Mouse (Mus musculus): Measurements from ENCODE around the gene Thumpd3.
A peak's percentile ranks its signal among the peaks of the same experiment; 100 is the strongest.

Thumpd3 gene

GRCm38 (mm10) chr6:113037946-113038734, 7.9 kb upstream of the Thumpd3 start:
- DNase-seq, result peak; percentile 79

- no peak for DNase-seq
These were observed 7.3 kb upstream of the Thumpd3 start for GRCm38 (mm10) chr6:113038735-113039058.

GRCm38 (mm10) chr6:113040319-113040718, 5.7 kb upstream of the Thumpd3 start:
- no peak for DNase-seq

GRCm38 (mm10) chr6:113041215-113041990, 4.6 kb upstream of the Thumpd3 start:
- no peak for DNase-seq

DNA sequence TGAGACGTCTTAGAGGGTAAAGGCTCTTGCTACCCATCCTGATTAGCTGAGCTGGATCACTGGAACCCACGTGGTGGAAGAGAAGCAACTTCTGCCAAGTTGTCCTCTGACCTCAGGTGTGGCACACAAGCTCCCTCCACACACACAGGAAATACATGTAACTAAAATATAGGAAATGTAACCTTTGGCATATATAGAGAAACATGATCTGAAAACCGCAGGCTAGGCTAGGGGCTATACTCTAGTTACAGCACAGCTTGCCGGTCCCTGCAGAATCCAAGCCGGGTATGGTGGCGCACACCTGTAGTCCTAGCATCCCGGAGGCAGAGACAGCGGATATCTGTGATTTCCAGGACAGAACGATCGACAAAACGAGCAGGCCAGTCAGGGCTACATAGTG, 450 bp upstream of the Thumpd3 start:
- no peak for DNase-seq

DNA sequence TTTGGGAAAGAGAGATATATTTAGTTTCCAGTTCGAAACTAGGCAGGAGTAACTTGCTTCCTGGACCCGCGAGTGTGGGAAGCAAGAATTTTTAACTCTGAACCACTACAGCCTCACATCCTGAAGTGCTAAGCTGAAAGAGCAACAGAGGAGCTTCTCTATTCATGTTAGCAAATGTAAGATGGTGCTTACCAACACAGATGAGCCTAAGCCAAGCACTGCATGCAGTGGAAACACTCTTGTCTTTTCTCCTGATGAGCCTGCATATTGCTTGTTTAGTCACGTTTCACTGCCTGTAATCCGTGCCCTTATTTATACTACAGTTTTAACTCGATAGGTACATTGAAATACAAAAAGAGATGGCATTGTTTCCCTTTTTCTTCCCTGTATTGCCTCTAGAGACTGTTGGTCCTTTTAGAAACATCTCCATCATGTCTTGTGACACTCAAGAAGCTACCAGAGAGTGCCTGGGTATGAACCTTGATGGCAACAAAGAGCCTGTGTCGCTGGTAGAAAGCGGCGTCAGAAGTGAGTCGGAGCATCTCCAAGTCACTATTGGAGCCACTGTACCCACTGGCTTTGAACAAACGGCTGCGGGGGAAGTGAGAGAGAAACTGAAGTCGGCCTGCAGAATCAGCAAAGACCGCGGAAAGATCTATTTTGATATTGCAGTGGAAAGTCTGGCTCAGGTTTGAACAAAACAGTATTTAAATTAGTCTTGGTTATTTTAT, 1.2 kb downstream of the Thumpd3 start:
- DNase-seq, result no peak

GRCm38 (mm10) chr6:113048371-113048770, 2.3 kb downstream of the Thumpd3 start:
- no peak for DNase-seq

GRCm38 (mm10) chr6:113049159-113049558, 3.1 kb downstream of the Thumpd3 start:
- no peak for DNase-seq

GRCm38 (mm10) chr6:113052972-113053371, 6.9 kb downstream of the Thumpd3 start:
- no peak for DNase-seq

GRCm38 (mm10) chr6:113054552-113055107, 8.6 kb downstream of the Thumpd3 start:
- no peak for DNase-seq

GRCm38 (mm10) chr6:113060892-113061563, 15.0 kb downstream of the Thumpd3 start:
- no peak for DNase-seq

GRCm38 (mm10) chr6:113062253-113062652, 16.2 kb downstream of the Thumpd3 start:
- no peak for DNase-seq

DNA sequence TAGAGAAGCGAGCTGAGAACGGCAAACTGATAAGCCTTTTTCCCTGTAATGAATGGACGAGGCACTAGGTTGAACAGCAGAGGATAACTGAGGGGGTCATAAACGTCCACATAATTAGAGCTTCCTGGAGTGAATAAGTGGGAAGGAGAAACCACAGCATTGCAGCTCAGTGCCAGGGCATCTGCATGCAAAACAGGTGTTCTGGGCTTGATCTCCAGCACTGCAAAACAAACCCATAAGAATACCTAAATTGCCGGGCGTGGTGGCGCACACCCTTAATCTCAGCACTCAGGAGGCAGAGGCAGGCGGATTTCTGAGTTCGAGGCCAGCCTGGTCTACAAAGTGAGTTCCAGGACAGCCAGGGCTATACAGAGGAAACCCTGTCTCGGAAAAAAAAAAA, 17.3 kb downstream of the Thumpd3 start:
- DNase-seq, result no peak

GRCm38 (mm10) chr6:113065186-113065585, 19.2 kb downstream of the Thumpd3 start:
- DNase-seq, result no peak

DNA sequence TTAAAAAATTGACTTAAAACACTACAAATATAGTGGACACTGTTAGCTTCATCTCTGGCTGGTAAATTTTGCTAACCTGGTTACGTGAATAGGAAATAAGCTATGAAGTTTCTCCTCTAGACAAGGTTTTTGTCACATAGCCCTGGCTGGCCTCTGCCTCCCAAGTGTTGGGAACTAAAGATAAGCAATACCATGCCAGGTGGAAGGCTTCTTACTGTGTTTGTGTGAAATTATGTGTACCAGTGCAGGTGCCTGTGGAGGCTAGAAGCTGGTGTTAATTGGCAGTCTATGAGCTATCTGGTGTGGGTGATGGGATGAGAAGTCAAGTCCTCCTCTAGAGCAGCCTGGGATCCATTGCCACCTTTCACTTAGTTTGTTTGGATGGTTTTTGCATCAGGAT, 23.1 kb downstream of the Thumpd3 start:
- DNase-seq, result no peak

- DNase-seq, result no peak
These were observed 29.2 kb downstream of the Thumpd3 start for GRCm38 (mm10) chr6:113075261-113075660.

GRCm38 (mm10) chr6:113076012-113076685, 30.1 kb downstream of the Thumpd3 start:
- peak; percentile 94 for DNase-seq

GRCm38 (mm10) chr6:113076686-113077516, 30.9 kb downstream of the Thumpd3 start, which contains the start of gene Setd5:
Gene Setd5, plus strand, starts transcription at chr6:113077365.
- peak; percentile 97 for DNase-seq

- no peak for DNase-seq
These were observed 31.6 kb downstream of the Thumpd3 start for GRCm38 (mm10) chr6:113077569-113078030.

- peak; percentile 37 for DNase-seq
These were observed 32.2 kb downstream of the Thumpd3 start for GRCm38 (mm10) chr6:113078031-113078721.
